Mouse (Mus musculus): ENCODE measurements around the gene Rfx6. TPM values are rescaled to one million over a fixed set of nuclear protein-coding genes. Genes with fewer than 3 reads are reported as not detected.

Gene Rfx6
- total RNA-seq (2012; rRNA removed) (not detected in 2 replicates), polyA plus RNA-seq (2012; ENCODE audit: insufficient read depth in 1 of 2, insufficient read length in 2 of 2, low read depth in 1 of 2, low replicate concordance in 2 of 2, missing spikeins in 1 of 2) (not detected)

DNA sequence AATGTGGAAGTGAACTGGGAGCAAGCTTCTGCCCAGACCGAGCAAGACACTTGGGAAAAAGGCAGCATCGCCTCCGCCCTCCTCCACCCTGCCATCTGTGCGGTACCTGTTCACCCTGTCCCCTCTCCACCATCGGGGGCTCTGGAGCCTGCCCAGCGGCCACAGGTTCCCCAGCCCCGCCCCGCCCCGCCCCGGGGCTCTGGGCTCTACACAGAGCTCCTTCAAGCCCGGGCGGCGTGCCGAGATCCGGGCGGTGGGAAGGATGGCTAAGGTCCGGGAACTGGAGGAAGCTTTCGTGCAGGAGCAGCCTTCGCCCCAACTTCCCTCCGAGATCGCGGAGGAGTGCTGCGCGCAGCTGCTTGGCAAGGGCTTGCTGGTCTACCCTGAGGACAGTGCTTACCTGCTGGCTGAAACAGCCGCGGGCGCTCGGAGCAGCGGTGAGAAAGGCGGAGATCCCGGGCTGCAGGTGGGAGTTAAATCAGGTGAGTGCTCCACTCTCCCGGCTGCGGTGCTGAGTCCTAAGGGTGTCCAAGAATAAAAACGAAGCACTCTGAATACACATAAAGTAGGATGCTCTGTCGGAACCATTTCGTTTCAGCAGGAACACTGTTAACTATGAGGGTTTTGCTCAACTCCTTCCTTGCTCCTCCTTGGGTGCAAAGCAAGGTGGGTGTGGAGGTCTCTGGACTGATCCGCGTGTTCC is at the start of gene Rfx6:
Rfx6 (plus strand) TSS at position 209 of the 703 bp plus-strand sequence.
- H3K4me3 ChIP-seq (ENCODE audit: control insufficient read depth in 1 of 2, insufficient read depth in 1 of 2, low read depth in 2 of 2, low read length in 2 of 2): no peak within 1 kb of the TSS
- no peaks in the 10 kb centered on the region for H3K36me3 ChIP-seq (ENCODE audit: control insufficient read depth in 1 of 2, insufficient read depth in 2 of 2, low read length in 2 of 2)
- H3K4me1 ChIP-seq (ENCODE audit: control insufficient read depth in 1 of 2, insufficient read depth in 2 of 2, low read length in 2 of 2): no peaks in the 10 kb centered on the region
- no peak for DNase-seq (ENCODE audit: low read depth, low spot score)
- H3K27me3 ChIP-seq (ENCODE audit: control insufficient read depth in 1 of 2, insufficient read depth in 2 of 2, low read length in 2 of 2): no peaks in the 10 kb centered on the region; a peak in 1 of 4 replicates
- TF ChIP-seq POLR2AphosphoS2 (IDR thresholded peaks at IDR 0.05; ENCODE audit: low read length): no peak
- TF ChIP-seq E2F4 (IDR thresholded peaks at IDR 0.05; ENCODE audit: borderline replicate concordance, low read depth, low read length): no peak
- no peak for TF ChIP-seq ZKSCAN1 (IDR thresholded peaks at IDR 0.05; ENCODE audit: low read depth, low read length)
- no peak for TF ChIP-seq MEF2A (IDR thresholded peaks at IDR 0.05; ENCODE audit: extremely low read depth, insufficient replicate concordance, low read depth, low read length, poor library complexity, severe bottlenecking)
- TF ChIP-seq SIN3A (IDR thresholded peaks at IDR 0.05; ENCODE audit: low read length): no peak
- no peaks in the 10 kb centered on the region for H3K9me3 ChIP-seq (replicated peaks; ENCODE audit: insufficient read depth, low read length)
- H3K9ac ChIP-seq (ENCODE audit: control insufficient read depth, low read depth, low read length, poor library complexity, severe bottlenecking): no peak within 1 kb of the TSS
- no peaks in the 10 kb centered on the region for H3K79me2 ChIP-seq (ENCODE audit: control insufficient read depth, insufficient read depth, low read length, poor library complexity)
- no peak within 1 kb of the TSS for H3K27ac ChIP-seq (ENCODE audit: control insufficient read depth, low read depth, low read length)

DNA sequence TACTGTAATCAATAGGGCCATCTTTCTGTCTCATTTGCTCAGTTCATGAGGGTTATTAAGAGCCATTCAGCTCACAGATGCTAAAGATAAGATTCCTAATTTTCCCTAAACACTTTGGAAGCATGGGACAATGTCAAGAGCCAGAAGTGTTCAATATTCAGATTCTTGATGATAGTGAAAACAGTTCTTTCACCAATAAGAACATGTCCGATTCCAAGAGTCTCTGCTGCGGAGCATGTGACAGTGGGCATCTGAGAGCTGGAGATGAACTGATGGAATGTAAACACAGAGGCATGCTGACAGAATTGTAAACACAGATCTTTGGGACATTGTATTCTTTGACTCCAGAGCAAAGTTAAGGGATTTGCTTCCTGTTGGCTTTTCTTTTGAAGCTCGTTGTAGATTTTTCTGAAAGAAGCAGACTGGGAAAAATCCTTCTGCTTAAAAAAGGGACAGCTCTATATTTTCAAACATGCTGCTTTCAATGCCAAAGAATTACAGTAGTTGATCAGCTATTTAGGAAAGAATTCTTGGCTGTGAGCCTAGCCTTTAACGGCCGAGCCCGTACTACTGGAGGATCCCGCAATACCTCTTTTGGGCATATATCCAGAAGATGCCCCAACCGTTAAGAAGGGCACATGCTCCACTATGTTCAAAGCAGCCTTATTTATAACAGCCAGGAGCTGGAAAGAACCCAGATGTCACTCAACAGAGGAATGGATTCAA is 46.0 kb upstream of the Rfx6 start, which contains the start of gene Gprc6a:
Gprc6a (minus strand) TSS at position 51 of the 726 bp plus-strand sequence.
- no peaks in the 10 kb centered on the region for H3K36me3 ChIP-seq (ENCODE audit: control insufficient read depth in 1 of 2, insufficient read depth in 2 of 2, low read length in 2 of 2)
- no peak within 1 kb of the TSS for H3K4me3 ChIP-seq (ENCODE audit: control insufficient read depth in 1 of 2, insufficient read depth in 1 of 2, low read depth in 2 of 2, low read length in 2 of 2)
- no peaks in the 10 kb centered on the region for H3K4me1 ChIP-seq (ENCODE audit: control insufficient read depth in 1 of 2, insufficient read depth in 2 of 2, low read length in 2 of 2)
- no peaks in the 10 kb centered on the region for H3K9me3 ChIP-seq (replicated peaks; ENCODE audit: insufficient read depth, low read length)
- no peaks in the 10 kb centered on the region for H3K27me3 ChIP-seq (ENCODE audit: control insufficient read depth in 1 of 2, insufficient read depth in 2 of 2, low read length in 2 of 2)
- TF ChIP-seq ZMIZ1 (IDR thresholded peaks at IDR 0.05; ENCODE audit: low read depth, low read length): no peak
- no peak for TF ChIP-seq POLR2AphosphoS2 (IDR thresholded peaks at IDR 0.05; ENCODE audit: low read length)
- TF ChIP-seq TCF12 (IDR thresholded peaks at IDR 0.05; ENCODE audit: low read depth, low read length): no peak
- no peak for TF ChIP-seq ZNF384 (IDR thresholded peaks at IDR 0.05; ENCODE audit: low read depth, low read length)
- no peak for TF ChIP-seq POLR2A (IDR thresholded peaks at IDR 0.05; ENCODE audit: control insufficient read depth in 1 of 2, insufficient read depth in 1 of 2, low read depth in 1 of 2, low read length in 2 of 2, poor library complexity in 1 of 2)
- no peak for TF ChIP-seq ETS1 (IDR thresholded peaks at IDR 0.05; ENCODE audit: low read depth, low read length)
- no peak for TF ChIP-seq MYC (IDR thresholded peaks at IDR 0.05; ENCODE audit: low read depth, low read length)
- TF ChIP-seq GABPA (IDR thresholded peaks at IDR 0.05; ENCODE audit: low read depth, low read length): no peak
- no peak for TF ChIP-seq KAT2A (conservative IDR thresholded peaks at IDR 0.05; ENCODE audit: low read depth, low read length)
- no peak for TF ChIP-seq MAFK (IDR thresholded peaks at IDR 0.05; ENCODE audit: borderline replicate concordance, low read depth, low read length)
- no peak for TF ChIP-seq CHD2 (IDR thresholded peaks at IDR 0.05; ENCODE audit: low read length)
- no peak for TF ChIP-seq MAX (IDR thresholded peaks at IDR 0.05; ENCODE audit: low read length)
- TF ChIP-seq NRF1 (IDR thresholded peaks at IDR 0.05; ENCODE audit: insufficient read depth, low read depth, low read length, poor library complexity, severe bottlenecking): no peak
- no peak for TF ChIP-seq ZKSCAN1 (IDR thresholded peaks at IDR 0.05; ENCODE audit: low read depth, low read length)
- TF ChIP-seq NELFE (IDR thresholded peaks at IDR 0.05; ENCODE audit: low read depth, low read length): no peak
- no peak within 1 kb of the TSS for H3K27ac ChIP-seq (ENCODE audit: control insufficient read depth, low read depth, low read length)
- DNase-seq (ENCODE audit: low read depth, low spot score): no peak
- no peaks in the 10 kb centered on the region for H3K79me2 ChIP-seq (ENCODE audit: control insufficient read depth, insufficient read depth, low read length, poor library complexity)
- no peak within 1 kb of the TSS for H3K9ac ChIP-seq (ENCODE audit: control insufficient read depth, low read depth, low read length, poor library complexity, severe bottlenecking)
